Mouse (Mus musculus) cerebellum, adult 2 months (tissue): ENCODE results near the gene Atp1a4.

ENCODE experiments used
- CTCF ChIP-seq: fragments of 200-500 bp; IDR thresholded peaks from 2 replicates; pipeline ENCODE4 v1.5.1; 2011; ENCODE audit warnings: low read depth, mild to moderate bottlenecking, control low read depth, low read length, moderate library complexity, borderline replicate concordance; ENCODE audit not compliant: insufficient read depth
- POLR2A ChIP-seq: fragments of 200-500 bp; IDR thresholded peaks from 2 replicates; pipeline ENCODE4 v1.6.1; 2011; ENCODE audit warnings: low read length, control low read depth, borderline replicate concordance; ENCODE audit not compliant: insufficient read depth

- TF ChIP-seq CTCF (no peak), POLR2A (no peak)
Observed at GRCm38 (mm10) chr1:172198316-172198715, 59.9 kb downstream of the Atp1a4 start.
